Mouse (Mus musculus) olfactory bulb, adult 2 months (tissue): Measurements from ENCODE around the gene Gprc5c.

Experiments
- CTCF ChIP-seq: fragments of 200-500 bp; IDR thresholded peaks from 2 replicates; pipeline ENCODE4 v1.5.1; 2012; ENCODE audit warnings: low read depth, mild to moderate bottlenecking, low read length, moderate library complexity; ENCODE audit not compliant: insufficient read depth
- POLR2A ChIP-seq: fragments of 200-500 bp; IDR thresholded peaks from 2 replicates; pipeline ENCODE4 v1.6.1; 2012; ENCODE audit warnings: mild to moderate bottlenecking, low read depth, low read length, moderate library complexity; ENCODE audit not compliant: insufficient read depth

DNA sequence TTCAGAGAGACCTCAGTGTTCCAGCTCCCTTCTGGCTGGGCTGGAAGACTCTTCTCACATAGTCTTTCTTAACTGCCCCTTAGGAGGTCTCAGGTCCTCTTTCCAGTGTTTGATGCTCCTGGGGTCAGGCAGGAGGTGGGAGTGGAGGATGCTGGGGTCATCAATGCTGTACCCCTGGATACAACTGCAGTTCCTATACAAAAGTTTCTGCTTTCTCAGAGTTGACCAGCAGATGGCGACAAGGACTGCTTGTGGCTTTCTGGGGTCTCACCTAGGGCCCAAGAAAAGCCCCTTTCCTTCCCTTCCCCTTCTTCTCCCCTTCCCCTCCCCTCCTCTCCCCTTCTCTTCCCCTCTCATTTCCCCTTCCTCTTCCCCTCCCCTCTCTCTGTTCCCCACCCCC is 29.6 kb downstream of the Gprc5c start:
- TF ChIP-seq POLR2A = no peak
- 0 out of 2 replicates have a peak, but pooled peaks have one; percentile 11 for TF ChIP-seq CTCF
